Mouse (Mus musculus) midbrain, embryonic 10.5 days (tissue): Measurements from ENCODE around the gene Traf7. TPM values are rescaled to one million over a fixed set of nuclear protein-coding genes. Genes with fewer than 3 reads are reported as not detected.

Experiments
- DNase-seq: peaks from one replicate; pipeline ENCODE4 v3.0.0-alpha.2; 2017; ENCODE audit warnings: low spot score
- H3K27ac ChIP-seq: fragments of 300-500 bp; sonication (generic); replicated peaks from 2 replicates; pipeline ENCODE4 v1.5.1; 2016; ENCODE audit warnings: mild to moderate bottlenecking
- H3K27me3 ChIP-seq: fragments of 300-500 bp; sonication (generic); 2 replicates; pipeline ENCODE4 v1.6.1; 2016; ENCODE audit warnings: low read depth, mild to moderate bottlenecking; ENCODE audit not compliant: poor library complexity, severe bottlenecking
- H3K36me3 ChIP-seq: fragments of 300-500 bp; sonication (generic); 2 replicates; pipeline ENCODE4 v1.6.1; 2016; ENCODE audit warnings: mild to moderate bottlenecking, moderate library complexity
- H3K4me1 ChIP-seq: fragments of 300-500 bp; sonication (generic); 2 replicates; pipeline ENCODE4 v1.6.1; 2016
- H3K4me3 ChIP-seq: fragments of 300-500 bp; sonication (generic); 2 replicates; pipeline ENCODE4 v1.5.1; 2016; ENCODE audit warnings: mild to moderate bottlenecking, moderate library complexity
- H3K9me3 ChIP-seq: fragments of 300-500 bp; sonication (generic); replicated peaks from 2 replicates; pipeline ENCODE4 v1.6.1; 2016; ENCODE audit warnings: mild to moderate bottlenecking
- WGBS: fragments of 180-500 bp; shearing (Covaris S2); methylation state at CpG from one replicate; pipeline ENCODE4 v1.1.7; 2016; 5-methylcytosine and 5-hydroxymethylcytosine counted together
- polyA plus RNA-seq: library from polyadenylated mRNA; unstranded; fragments of >200 nt; fragmentation: Nextera tagmentation; extraction: Ambion mirVana; gene quantifications from 2 replicates; pipeline ENCODE4 v1.2.1, GENCODE M21; 2016

Traf7 gene
- polyA plus RNA-seq, 1 experiment from 2014 or later = 110 TPM

GRCm38 (mm10) chr17:24468636-24469246 lies 59.0 kb downstream of the Traf7 start:
- Histone ChIP-seq H3K27ac (no peak overlapping the region), H3K27me3 (no peaks in the 10 kb centered on the region)
- 93% methylated on average over 5 of the region's 5 CpGs for WGBS

GRCm38 (mm10) chr17:24463374-24464133 lies 64.2 kb downstream of the Traf7 start:
- H3K36me3 ChIP-seq = no peaks in the 10 kb centered on the region
- no peaks in the 10 kb centered on the region for H3K4me1 ChIP-seq
- no peak overlapping the region for H3K27ac ChIP-seq
- no peaks in the 10 kb centered on the region for H3K27me3 ChIP-seq
- DNase-seq = no peak
- no peaks in the 10 kb centered on the region for H3K9me3 ChIP-seq
- 61% methylated on average over 6 of the region's 6 CpGs for WGBS
- H3K4me3 ChIP-seq = no peak overlapping the region

More at GRCm38 (mm10) chr17:24468636-24469246, 59.0 kb downstream of the Traf7 start:
- Histone ChIP-seq H3K4me3 (no peak overlapping the region), H3K36me3 (peaks cover 15% of the 10 kb centered on the region), H3K4me1 (peaks cover 26% of the 10 kb centered on the region), H3K9me3 (no peaks in the 10 kb centered on the region)
- DNase-seq = no peak

GRCm38 (mm10) chr17:24462932-24463331 lies 64.8 kb downstream of the Traf7 start:
- Histone ChIP-seq H3K27ac (no peak overlapping the region), H3K9me3 (no peaks in the 10 kb centered on the region), H3K27me3 (no peaks in the 10 kb centered on the region), H3K4me1 (no peaks in the 10 kb centered on the region), H3K36me3 (no peaks in the 10 kb centered on the region), H3K4me3 (no peak overlapping the region)
- WGBS = 83% methylated on average over 1 of the region's 1 CpGs
- no peak for DNase-seq

GRCm38 (mm10) chr17:24461580-24461979 lies 66.2 kb downstream of the Traf7 start:
- H3K4me1 ChIP-seq = no peaks in the 10 kb centered on the region
- H3K27me3 ChIP-seq = no peaks in the 10 kb centered on the region
- WGBS = 77% methylated on average over 2 of the region's 2 CpGs
- H3K9me3 ChIP-seq = no peaks in the 10 kb centered on the region
- H3K27ac ChIP-seq = no peak overlapping the region
- H3K4me3 ChIP-seq = no peak overlapping the region
- DNase-seq = no peak
- H3K36me3 ChIP-seq = no peaks in the 10 kb centered on the region

Other genes starting within 250 kb of the Traf7 start
- 0.12 TPM in 1 of 2 replicates, not detected in the other for gene Abca17, start 176.9 kb downstream of the Traf7 start, polyA plus RNA-seq
- gene Abca3, start 176.0 kb downstream of the Traf7 start, polyA plus RNA-seq = 8.6 and 13.3 TPM in 2 replicates
- gene Rnps1, start 113.4 kb downstream of the Traf7 start, polyA plus RNA-seq = 454 and 468 TPM in 2 replicates
- gene Eci1, start 101.3 kb downstream of the Traf7 start, polyA plus RNA-seq = 78.8 and 82.4 TPM in 2 replicates
- 2.7 and 3.4 TPM in 2 replicates for gene Dnase1l2, start 84.8 kb downstream of the Traf7 start, polyA plus RNA-seq
- gene E4f1, start 57.6 kb downstream of the Traf7 start, polyA plus RNA-seq = 36.2 and 42.9 TPM in 2 replicates
- 76.4 and 83.5 TPM in 2 replicates for gene Pgp, start 57.5 kb downstream of the Traf7 start, polyA plus RNA-seq
- gene Bricd5, start 54.1 kb downstream of the Traf7 start, polyA plus RNA-seq = 0.21 and 0.22 TPM in 2 replicates
- 40.2 and 40.9 TPM in 2 replicates for gene Mlst8, start 48.9 kb downstream of the Traf7 start, polyA plus RNA-seq
- gene Caskin1, start 39.3 kb downstream of the Traf7 start, polyA plus RNA-seq = 6.7 and 8.5 TPM in 2 replicates
- gene Rab26, start 6.3 kb upstream of the Traf7 start, polyA plus RNA-seq = 2.1 and 2.9 TPM in 2 replicates
- 14.7 and 18.5 TPM in 2 replicates for gene Pkd1, start 21.9 kb upstream of the Traf7 start, polyA plus RNA-seq
- gene Tsc2, start 104.7 kb upstream of the Traf7 start, polyA plus RNA-seq = 62.7 and 79.2 TPM in 2 replicates
- gene Nthl1, start 104.7 kb upstream of the Traf7 start, polyA plus RNA-seq = 25.2 and 25.3 TPM in 2 replicates
- gene Slc9a3r2, start 122.4 kb upstream of the Traf7 start, polyA plus RNA-seq = 30.2 and 33.2 TPM in 2 replicates
- not detected in 2 replicates for gene Npw, start 130.5 kb upstream of the Traf7 start, polyA plus RNA-seq
- gene Zfp598, start 141.7 kb upstream of the Traf7 start, polyA plus RNA-seq = 21.7 and 24.3 TPM in 2 replicates
- 10.3 and 16.1 TPM in 2 replicates for gene Syngr3, start 162.0 kb upstream of the Traf7 start, polyA plus RNA-seq
- 52.3 and 58.5 TPM in 2 replicates for gene Gfer, start 168.2 kb upstream of the Traf7 start, polyA plus RNA-seq
- 1.0 and 1.5 TPM in 2 replicates for gene Noxo1, start 168.3 kb upstream of the Traf7 start, polyA plus RNA-seq
- 141 and 144 TPM in 2 replicates for gene Tbl3, start 179.7 kb upstream of the Traf7 start, polyA plus RNA-seq
- gene Rnf151, start 190.1 kb upstream of the Traf7 start, polyA plus RNA-seq = 0.26 and 0.51 TPM in 2 replicates
- 1,457 and 1,841 TPM in 2 replicates for gene Rps2, start 190.2 kb upstream of the Traf7 start, polyA plus RNA-seq
- 206 and 214 TPM in 2 replicates for gene Ndufb10, start 196.5 kb upstream of the Traf7 start, polyA plus RNA-seq
- gene Rpl3l, start 199.9 kb upstream of the Traf7 start, polyA plus RNA-seq = not detected in 2 replicates
- 19.2 and 20.5 TPM in 2 replicates for gene Msrb1, start 208.7 kb upstream of the Traf7 start, polyA plus RNA-seq
- gene Hs3st6, start 225.1 kb upstream of the Traf7 start, polyA plus RNA-seq = 0.43 and 0.51 TPM in 2 replicates